Mouse (Mus musculus) thymus, adult 2 months (tissue): ENCODE data around the gene Copz2.

Experiments
- CTCF ChIP-seq: fragments of 200-500 bp; IDR thresholded peaks from 2 replicates; pipeline ENCODE4 v1.5.1; 2012; ENCODE audit warnings: mild to moderate bottlenecking, control low read depth, low read length, moderate library complexity, borderline replicate concordance; ENCODE audit not compliant: control insufficient read depth, poor library complexity, insufficient read depth; ENCODE audit errors: extremely low read depth
- POLR2A ChIP-seq: fragments of 200-500 bp; IDR thresholded peaks from 2 replicates; pipeline ENCODE4 v1.6.1; 2012; ENCODE audit warnings: mild to moderate bottlenecking, low read length, control low read depth, moderate library complexity; ENCODE audit not compliant: control insufficient read depth, poor library complexity, insufficient read depth; ENCODE audit errors: extremely low read depth

DNA sequence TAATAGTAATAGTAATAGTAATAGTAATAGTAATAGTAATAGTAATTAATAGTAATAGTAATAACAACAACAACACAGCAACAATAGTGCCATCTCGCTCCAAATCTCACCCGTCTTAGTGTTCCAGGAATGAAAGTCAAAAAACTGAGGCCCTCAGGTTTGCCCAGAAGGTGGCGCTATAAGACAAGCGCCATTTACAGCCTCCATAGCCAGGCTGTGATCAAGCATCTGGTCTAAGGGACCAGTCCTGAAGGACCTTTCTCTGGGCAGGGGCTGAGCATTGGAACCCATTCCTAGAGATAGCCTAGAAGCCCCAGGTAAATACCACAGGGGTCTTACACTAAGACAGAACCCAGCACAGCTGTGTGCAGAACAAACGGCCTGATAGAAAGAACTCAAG lies 17.5 kb downstream of the Copz2 start:
- TF ChIP-seq POLR2A (no peak), CTCF (no peak; the same call in 1 of the 2 replicates)
